Mouse (Mus musculus) spleen, adult 2 months (tissue): ENCODE results near the gene Zbtb12.

Source experiments
- CTCF ChIP-seq: fragments of 200-500 bp; IDR thresholded peaks from 2 replicates; pipeline ENCODE4 v1.5.1; 2011; ENCODE audit warnings: mild to moderate bottlenecking, inconsistent platforms; ENCODE audit not compliant: insufficient read depth, insufficient read length, insufficient replicate concordance; ENCODE audit errors: extremely low read depth
- POLR2A ChIP-seq: fragments of 200-500 bp; IDR thresholded peaks from 2 replicates; pipeline ENCODE4 v1.6.1; 2011; ENCODE audit warnings: low read depth, low read length, inconsistent platforms

- no peak for TF ChIP-seq CTCF
- TF ChIP-seq POLR2A = no peak
These were observed 37.0 kb downstream of the Zbtb12 start for GRCm38 (mm10) chr17:34916316-34916715.
